Mouse (Mus musculus) hindbrain, embryonic 10.5 days (tissue): ENCODE results near the gene Mindy4b-ps. TPM values are rescaled to one million over a fixed set of nuclear protein-coding genes. Genes with fewer than 3 reads are reported as not detected.

Source experiments
- DNase-seq: peaks from one replicate; pipeline ENCODE4 v3.0.0-alpha.2; 2017; ENCODE audit warnings: low spot score
- H3K27ac ChIP-seq: fragments of 300-500 bp; sonication (generic); 2 replicates; pipeline ENCODE4 v1.5.1; 2016; ENCODE audit warnings: mild to moderate bottlenecking, moderate library complexity
- H3K27me3 ChIP-seq: fragments of 300-500 bp; sonication (generic); 2 replicates; pipeline ENCODE4 v1.6.1; 2016; ENCODE audit warnings: mild to moderate bottlenecking; ENCODE audit not compliant: poor library complexity, insufficient read depth, severe bottlenecking
- H3K36me3 ChIP-seq: fragments of 300-500 bp; sonication (generic); 2 replicates; pipeline ENCODE4 v1.6.1; 2016; ENCODE audit warnings: mild to moderate bottlenecking, moderate library complexity
- H3K4me1 ChIP-seq: fragments of 300-500 bp; sonication (generic); replicated peaks from 2 replicates; pipeline ENCODE4 v1.6.1; 2016; ENCODE audit warnings: mild to moderate bottlenecking
- H3K4me3 ChIP-seq: fragments of 300-500 bp; sonication (generic); 2 replicates; pipeline ENCODE4 v1.5.1; 2016; ENCODE audit warnings: mild to moderate bottlenecking, moderate library complexity
- H3K9me3 ChIP-seq: fragments of 300-500 bp; sonication (generic); 2 replicates; pipeline ENCODE4 v1.6.1; 2016; ENCODE audit warnings: mild to moderate bottlenecking, moderate library complexity
- WGBS: fragments of 180-500 bp; shearing (Covaris S2); methylation state at CpG from one replicate; pipeline ENCODE4 v1.1.7; 2016; 5-methylcytosine and 5-hydroxymethylcytosine counted together
- polyA plus RNA-seq: library from polyadenylated mRNA; unstranded; fragments of >200 nt; fragmentation: Nextera tagmentation; extraction: Ambion mirVana; gene quantifications from 2 replicates; pipeline ENCODE4 v1.2.1, GENCODE M21; 2016

Mindy4b-ps gene
- polyA plus RNA-seq, 1 experiment from 2014 or later = not detected

GRCm38 (mm10) chr3:58756429-58756828 is 65.7 kb downstream of the Mindy4b-ps start:
- no peak overlapping the region for H3K4me3 ChIP-seq
- 88% methylated on average over 1 of the region's 1 CpGs for WGBS
- no peaks in the 10 kb centered on the region for H3K4me1 ChIP-seq

GRCm38 (mm10) chr3:58755769-58756168 is 66.3 kb downstream of the Mindy4b-ps start:
- Histone ChIP-seq H3K27ac (no peak overlapping the region), H3K9me3 (no peaks in the 10 kb centered on the region), H3K27me3 (no peaks in the 10 kb centered on the region), H3K4me1 (no peaks in the 10 kb centered on the region), H3K4me3 (no peak overlapping the region), H3K36me3 (no peaks in the 10 kb centered on the region)
- WGBS = 84% methylated on average over 1 of the region's 1 CpGs
- no peak for DNase-seq

More at GRCm38 (mm10) chr3:58756429-58756828, 65.7 kb downstream of the Mindy4b-ps start:
- Histone ChIP-seq H3K27me3 (no peaks in the 10 kb centered on the region), H3K9me3 (no peaks in the 10 kb centered on the region), H3K27ac (no peak overlapping the region), H3K36me3 (no peaks in the 10 kb centered on the region)
- DNase-seq = no peak

- 92% methylated on average over 3 of the region's 3 CpGs for WGBS
- H3K4me1 ChIP-seq = no peaks in the 10 kb centered on the region
- no peak overlapping the region for H3K4me3 ChIP-seq
- H3K9me3 ChIP-seq = no peaks in the 10 kb centered on the region
- no peaks in the 10 kb centered on the region for H3K36me3 ChIP-seq
- no peak overlapping the region for H3K27ac ChIP-seq
- no peaks in the 10 kb centered on the region for H3K27me3 ChIP-seq
- DNase-seq = no peak
Measured at GRCm38 (mm10) chr3:58754361-58754760, 67.8 kb downstream of the Mindy4b-ps start.

DNA sequence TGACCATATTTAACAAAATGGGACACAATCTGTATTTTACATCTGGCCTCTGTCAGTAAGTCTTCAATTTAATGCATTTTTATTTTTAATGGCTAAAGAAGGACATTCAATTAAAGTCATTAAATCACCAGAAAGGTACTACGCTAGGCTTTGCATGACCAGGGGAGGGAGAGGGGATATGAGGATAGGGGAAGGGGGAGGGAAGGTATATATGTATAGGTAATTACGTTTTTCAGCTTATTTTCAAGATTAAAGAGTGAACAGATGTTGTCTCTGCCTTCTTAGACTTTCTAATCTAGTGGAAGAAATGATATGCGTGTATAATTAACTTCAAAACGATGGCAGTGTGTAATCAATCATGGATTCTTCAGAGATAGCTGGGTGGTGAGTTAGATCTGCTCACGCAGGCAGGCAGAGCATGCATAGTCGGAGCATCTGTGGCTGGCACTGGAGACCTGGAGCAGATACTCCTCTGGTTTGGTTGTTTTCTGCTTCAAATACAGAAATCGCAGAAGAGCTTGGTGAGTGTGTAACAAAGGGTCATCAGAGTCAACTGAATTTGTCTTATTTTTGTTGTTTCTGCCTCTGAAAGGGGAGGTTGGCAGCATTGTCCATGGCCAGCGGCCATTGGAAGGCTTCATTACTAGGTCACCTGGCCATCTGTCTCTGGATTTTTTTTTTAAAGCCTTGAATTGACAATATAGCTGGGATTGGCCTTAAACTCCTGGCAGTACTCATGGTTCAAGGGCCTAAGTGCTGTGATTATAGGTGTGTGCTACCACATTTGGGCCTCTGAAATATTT is 70.1 kb downstream of the Mindy4b-ps start:
- no peak overlapping the region for H3K4me3 ChIP-seq
- no peak for DNase-seq
- H3K36me3 ChIP-seq = no peaks in the 10 kb centered on the region
- no peaks in the 10 kb centered on the region for H3K4me1 ChIP-seq
- 82% methylated on average over 8 of the region's 8 CpGs for WGBS
- no peaks in the 10 kb centered on the region for H3K9me3 ChIP-seq
- H3K27ac ChIP-seq = no peak overlapping the region
- H3K27me3 ChIP-seq = no peaks in the 10 kb centered on the region

DNA sequence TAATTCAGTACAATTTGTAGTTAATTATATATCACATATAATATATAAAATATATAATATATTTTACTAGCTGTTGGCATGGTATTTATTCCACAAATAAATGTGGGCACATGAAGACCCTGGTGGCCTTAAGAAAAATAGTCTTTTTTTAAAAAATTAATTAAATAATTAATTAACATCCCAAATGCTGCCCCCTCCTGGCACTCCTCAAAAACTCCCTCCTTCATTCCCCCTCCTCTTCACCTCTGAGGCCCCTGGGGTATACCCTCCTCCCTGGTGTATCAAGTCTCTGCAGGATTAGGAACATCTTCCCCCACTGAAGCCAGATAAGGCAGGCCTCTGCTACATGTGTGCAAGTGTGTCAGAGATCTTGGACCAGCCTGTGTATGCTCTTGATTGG is 73.4 kb downstream of the Mindy4b-ps start:
- Histone ChIP-seq H3K4me1 (no peaks in the 10 kb centered on the region), H3K4me3 (no peak overlapping the region), H3K27me3 (no peaks in the 10 kb centered on the region), H3K27ac (no peak overlapping the region), H3K9me3 (no peaks in the 10 kb centered on the region), H3K36me3 (no peaks in the 10 kb centered on the region)
- DNase-seq = no peak

GRCm38 (mm10) chr3:58747924-58748323 is 74.2 kb downstream of the Mindy4b-ps start:
- DNase-seq = no peak
- WGBS = 88% methylated on average over 1 of the region's 1 CpGs

DNA sequence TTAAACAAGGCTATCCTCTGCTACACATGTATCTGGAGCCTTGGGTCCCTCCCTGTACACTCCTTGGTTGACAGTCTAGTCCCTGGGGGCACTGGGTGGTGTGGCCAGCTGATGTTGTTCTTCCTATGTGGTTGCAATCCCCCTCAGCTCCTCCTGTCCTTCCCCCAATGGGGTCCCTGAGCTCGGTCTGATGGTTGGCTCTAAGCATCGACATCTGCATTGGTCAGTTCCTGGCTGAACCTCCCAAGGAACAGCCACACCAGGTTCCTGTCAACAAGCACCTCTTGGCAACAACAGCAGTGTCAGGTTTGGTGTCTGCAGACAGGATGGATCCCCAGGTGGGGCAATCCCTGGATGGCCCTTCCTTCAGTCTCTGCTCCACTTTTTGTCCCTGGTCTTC is 82.6 kb downstream of the Mindy4b-ps start:
- 60% methylated on average over 2 of the region's 2 CpGs for WGBS
- Histone ChIP-seq H3K27ac (no peak overlapping the region), H3K27me3 (no peaks in the 10 kb centered on the region), H3K4me3 (no peak overlapping the region), H3K4me1 (peaks cover 16% of the 10 kb centered on the region), H3K36me3 (no peaks in the 10 kb centered on the region), H3K9me3 (no peaks in the 10 kb centered on the region)
- DNase-seq = no peak

More at GRCm38 (mm10) chr3:58747924-58748323, 74.2 kb downstream of the Mindy4b-ps start:
- Histone ChIP-seq H3K36me3 (no peaks in the 10 kb centered on the region), H3K9me3 (no peaks in the 10 kb centered on the region), H3K4me1 (no peaks in the 10 kb centered on the region), H3K4me3 (no peak overlapping the region), H3K27ac (no peak overlapping the region), H3K27me3 (no peaks in the 10 kb centered on the region)

Other genes with a start within 250 kb of the Mindy4b-ps start
- 16.5 TPM in 2 replicates for gene Selenot, start 245.7 kb downstream of the Mindy4b-ps start, polyA plus RNA-seq
- gene Erich6, start 185.1 kb downstream of the Mindy4b-ps start, polyA plus RNA-seq = 0.07 TPM in 1 of 2 replicates, not detected in the other
- 3.3 TPM in 2 replicates for gene Siah2, start 129.9 kb downstream of the Mindy4b-ps start, polyA plus RNA-seq
- 1.3 and 2.3 TPM in 2 replicates for gene Clrn1, start 63.0 kb upstream of the Mindy4b-ps start, polyA plus RNA-seq
- 3.1 and 3.9 TPM in 2 replicates for gene Med12l, start 183.5 kb upstream of the Mindy4b-ps start, polyA plus RNA-seq